Mouse (Mus musculus): ENCODE data around the gene Gm14085. TPM values are rescaled to one million over a fixed set of nuclear protein-coding genes. Genes with fewer than 3 reads are reported as not detected.

The Gm14085 gene
- polyA plus RNA-seq, 1 experiment from 2014 or later: not detected

DNA sequence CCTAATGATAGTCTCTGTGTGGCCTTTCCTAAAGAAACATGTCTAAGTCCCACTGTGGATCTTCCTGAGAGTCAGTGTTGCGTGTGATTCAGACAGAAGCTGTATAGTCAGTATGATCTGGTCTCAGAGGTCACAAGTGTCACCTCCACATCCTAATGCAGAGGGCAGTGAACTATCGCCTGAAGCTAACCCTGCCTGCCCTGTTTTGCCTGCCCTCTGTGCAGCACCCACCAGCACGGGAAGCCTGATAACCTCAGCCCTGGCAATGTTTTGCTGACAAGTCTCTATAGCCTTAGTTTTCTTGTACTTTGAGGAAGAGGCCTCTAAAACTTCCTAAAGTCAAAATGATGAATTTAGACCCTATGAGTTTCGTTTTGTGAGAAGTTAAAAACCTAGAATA, 85.7 kb downstream of the Gm14085 start:
- no peaks in the 10 kb centered on the region for H3K4me1 ChIP-seq
- 79% methylated on average over 4 of the region's 4 CpGs for WGBS
- H3K27me3 ChIP-seq (replicated peaks): no peaks in the 10 kb centered on the region
- ATAC-seq (replicated peaks): no peak
- H3K4me2 ChIP-seq: no peak overlapping the region
- H3K9me3 ChIP-seq: no peaks in the 10 kb centered on the region
- no peak overlapping the region for H3K4me3 ChIP-seq
- no peak overlapping the region for H3K9ac ChIP-seq
- no peak overlapping the region for H3K27ac ChIP-seq
- H3K36me3 ChIP-seq (replicated peaks): no peaks in the 10 kb centered on the region

- Histone ChIP-seq H3K9me3 (no peaks in the 10 kb centered on the region), H3K9ac (no peak overlapping the region), H3K27me3 (replicated peaks) (no peaks in the 10 kb centered on the region), H3K4me2 (no peak overlapping the region), H3K27ac (no peak overlapping the region), H3K4me1 (no peaks in the 10 kb centered on the region), H3K36me3 (replicated peaks) (no peaks in the 10 kb centered on the region), H3K4me3 (no peak overlapping the region)
- 85% methylated on average over 4 of the region's 4 CpGs for WGBS
- no peak for ATAC-seq (replicated peaks)
Measured at GRCm38 (mm10) chr2:122571326-122571725, 86.6 kb downstream of the Gm14085 start.

DNA sequence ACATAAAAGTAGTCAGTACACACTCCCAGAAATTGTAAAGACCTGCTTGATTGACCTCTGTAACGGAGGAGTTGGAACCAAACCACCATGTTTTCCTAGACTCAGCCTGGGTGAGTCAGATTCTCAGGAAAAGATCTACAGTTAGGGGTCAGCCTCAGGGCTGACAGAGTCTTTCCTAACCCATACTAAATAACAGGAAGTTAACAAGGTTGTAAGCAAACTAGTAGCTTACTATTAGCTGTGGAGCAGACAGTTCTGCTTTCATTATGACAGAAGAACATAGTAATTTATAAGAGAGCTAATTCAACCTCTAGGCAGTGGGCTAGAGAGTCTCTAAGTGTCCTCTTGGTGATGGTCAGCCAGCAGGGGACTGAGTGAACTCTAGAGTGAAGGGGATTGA, 87.7 kb downstream of the Gm14085 start:
- Histone ChIP-seq H3K4me3 (no peak overlapping the region), H3K27me3 (replicated peaks) (no peaks in the 10 kb centered on the region), H3K9ac (no peak overlapping the region), H3K9me3 (no peaks in the 10 kb centered on the region), H3K4me1 (no peaks in the 10 kb centered on the region), H3K27ac (no peak overlapping the region), H3K36me3 (replicated peaks) (no peaks in the 10 kb centered on the region), H3K4me2 (no peak overlapping the region)
- ATAC-seq (replicated peaks): no peak
- 92% methylated on average over 1 of the region's 1 CpGs for WGBS

- no peak for ATAC-seq (replicated peaks)
- 77% methylated on average over 11 of the region's 11 CpGs for WGBS
- no peak overlapping the region for H3K4me3 ChIP-seq
- H3K27me3 ChIP-seq (replicated peaks): no peaks in the 10 kb centered on the region
- H3K9me3 ChIP-seq: no peaks in the 10 kb centered on the region
- no peak overlapping the region for H3K9ac ChIP-seq
- no peak overlapping the region for H3K27ac ChIP-seq
- H3K36me3 ChIP-seq (replicated peaks): no peaks in the 10 kb centered on the region
- no peak overlapping the region for H3K4me2 ChIP-seq
- H3K4me1 ChIP-seq: no peaks in the 10 kb centered on the region
Measured at GRCm38 (mm10) chr2:122575470-122575869, 90.7 kb downstream of the Gm14085 start.

GRCm38 (mm10) chr2:122576295-122576694, 91.6 kb downstream of the Gm14085 start:
- WGBS: 54% methylated on average over 5 of the region's 5 CpGs
- no peaks in the 10 kb centered on the region for H3K9me3 ChIP-seq
- H3K27ac ChIP-seq: no peak overlapping the region
- H3K4me3 ChIP-seq: no peak overlapping the region
- no peak overlapping the region for H3K9ac ChIP-seq
- ATAC-seq (replicated peaks): no peak
- H3K36me3 ChIP-seq (replicated peaks): no peaks in the 10 kb centered on the region
- H3K4me1 ChIP-seq: no peaks in the 10 kb centered on the region
- H3K4me2 ChIP-seq: no peak overlapping the region
- no peaks in the 10 kb centered on the region for H3K27me3 ChIP-seq (replicated peaks)

GRCm38 (mm10) chr2:122577316-122577715, 92.6 kb downstream of the Gm14085 start:
- no peaks in the 10 kb centered on the region for H3K27me3 ChIP-seq (replicated peaks)
- no peak for ATAC-seq (replicated peaks)
- H3K36me3 ChIP-seq (replicated peaks): no peaks in the 10 kb centered on the region
- 81% methylated on average over 1 of the region's 1 CpGs for WGBS
- H3K4me1 ChIP-seq: no peaks in the 10 kb centered on the region
- H3K4me2 ChIP-seq: no peak overlapping the region
- H3K4me3 ChIP-seq: no peak overlapping the region
- H3K9me3 ChIP-seq: no peaks in the 10 kb centered on the region
- no peak overlapping the region for H3K9ac ChIP-seq
- H3K27ac ChIP-seq: no peak overlapping the region

Other genes starting within 250 kb of the Gm14085 start
- gene Duox2, start 186.5 kb upstream of the Gm14085 start, polyA plus RNA-seq (2015; fragmentation: Nextera tagmentation; extraction: Ambion mirVana): not detected in 2 replicates
- 0.17 and 0.20 TPM in 2 replicates for gene Duoxa2, start 186.0 kb upstream of the Gm14085 start, polyA plus RNA-seq (2015; fragmentation: Nextera tagmentation; extraction: Ambion mirVana)
- 0.30 and 0.32 TPM in 2 replicates for gene Duoxa1, start 171.2 kb upstream of the Gm14085 start, polyA plus RNA-seq (2015; fragmentation: Nextera tagmentation; extraction: Ambion mirVana)
- gene Duox1, start 169.3 kb upstream of the Gm14085 start, polyA plus RNA-seq (2015; fragmentation: Nextera tagmentation; extraction: Ambion mirVana): 0.08 and 0.13 TPM in 2 replicates
- gene Shf, start 115.8 kb upstream of the Gm14085 start, polyA plus RNA-seq (2015; fragmentation: Nextera tagmentation; extraction: Ambion mirVana): 12.0 and 13.3 TPM in 2 replicates
- not detected in 2 replicates for gene Slc28a2, start 58.5 kb upstream of the Gm14085 start, polyA plus RNA-seq (2015; fragmentation: Nextera tagmentation; extraction: Ambion mirVana)
- 36.8 and 43.0 TPM in 2 replicates for gene Gatm, start 126.4 kb downstream of the Gm14085 start, polyA plus RNA-seq (2015; fragmentation: Nextera tagmentation; extraction: Ambion mirVana)
- gene AA467197, start 152.0 kb downstream of the Gm14085 start, polyA plus RNA-seq (2015; fragmentation: Nextera tagmentation; extraction: Ambion mirVana): 0.31 TPM in 2 replicates
- 6.1 and 6.3 TPM in 2 replicates for gene Slc30a4, start 217.7 kb downstream of the Gm14085 start, polyA plus RNA-seq (2015; fragmentation: Nextera tagmentation; extraction: Ambion mirVana)

All from midbrain, embryonic 15.5 days (tissue).